Mouse (Mus musculus): Measurements from ENCODE around the gene Gm10283.
"Not testable (repeated sequence)": the region's sequence is repeated elsewhere in the genome, so short reads cannot be mapped to it uniquely, and the experiment has no call there.

DNA sequence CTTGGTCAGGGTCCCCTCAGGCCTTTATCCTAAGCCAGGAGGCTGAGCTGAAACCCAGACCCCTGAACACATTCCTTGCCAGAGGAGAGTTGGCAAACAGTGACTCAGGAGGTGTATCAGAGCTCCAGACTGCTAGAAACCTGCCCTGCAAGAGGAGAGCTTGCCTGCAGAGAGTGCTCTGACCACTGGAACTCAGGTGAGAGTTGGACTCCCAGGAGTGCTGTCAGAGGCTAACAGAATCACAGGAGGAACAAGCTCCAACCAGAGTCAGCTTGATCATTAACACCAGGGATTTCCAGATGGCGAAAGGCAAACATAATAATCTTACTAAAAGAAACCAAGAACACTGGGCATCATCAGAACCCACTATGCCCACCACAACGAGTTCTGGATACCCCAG lies 8.0 kb downstream of the Gm10283 start:
- not testable (repeated sequence) for TF ChIP-seq POLR2A (IDR thresholded peaks at IDR 0.05; ENCODE audit: low read depth, low read length); CTCF (IDR thresholded peaks at IDR 0.05; ENCODE audit: extremely low read depth, insufficient read length, insufficient replicate concordance, low read depth, low read length)

Measured in small intestine, adult 2 months (tissue).